Mouse (Mus musculus) testis, adult 2 months (tissue): Measurements from ENCODE around the gene Adgre5.

Experiments
- CTCF ChIP-seq: fragments of 200-500 bp; IDR thresholded peaks from 2 replicates; pipeline ENCODE4 v1.5.1; 2012; ENCODE audit warnings: low read depth, mild to moderate bottlenecking, inconsistent platforms, low read length, moderate library complexity; ENCODE audit not compliant: control insufficient read depth, insufficient read depth, insufficient replicate concordance
- POLR2A ChIP-seq: fragments of 200-500 bp; IDR thresholded peaks from 2 replicates; pipeline ENCODE4 v1.6.1; 2012; ENCODE audit warnings: low read depth, mild to moderate bottlenecking, inconsistent platforms, low read length, moderate library complexity; ENCODE audit not compliant: control insufficient read depth

- TF ChIP-seq CTCF, result no peak
- no peak for TF ChIP-seq POLR2A
Observed at GRCm38 (mm10) chr8:83725521-83726102, 15.5 kb downstream of the Adgre5 start.
